Mouse (Mus musculus): Measurements from ENCODE around the gene Galnt10.
"Not testable (repeated sequence)": the region's sequence is repeated elsewhere in the genome, so short reads cannot be mapped to it uniquely, and the experiment has no call there.

Galnt10 gene

GRCm38 (mm10) chr11:57800266-57800951, 155.2 kb downstream of the Galnt10 start:
- no peak for DNase-seq

GRCm38 (mm10) chr11:57800971-57801765, 155.9 kb downstream of the Galnt10 start, which contains the start of gene Sap30l:
Gene Sap30l (plus strand): TSS chr11:57801637.
- DNase-seq: peak; percentile 97

- peak; percentile 43 to 58 for DNase-seq
Observed at GRCm38 (mm10) chr11:57801766-57802510, 156.7 kb downstream of the Galnt10 start.

GRCm38 (mm10) chr11:57802511-57802870, 157.2 kb downstream of the Galnt10 start:
- DNase-seq: peak in 1 of 2 experiments; percentile 12

- no peak for DNase-seq
Observed at GRCm38 (mm10) chr11:57805047-57805446, 159.8 kb downstream of the Galnt10 start.

- DNase-seq: no peak
Observed at GRCm38 (mm10) chr11:57809017-57809731, 163.9 kb downstream of the Galnt10 start.

GRCm38 (mm10) chr11:57809732-57810098, 164.5 kb downstream of the Galnt10 start:
- no peak for DNase-seq

GRCm38 (mm10) chr11:57811006-57811405, 165.8 kb downstream of the Galnt10 start:
- no peak for DNase-seq

GRCm38 (mm10) chr11:57812212-57812611, 167.0 kb downstream of the Galnt10 start:
- no peak for DNase-seq

- no peak for DNase-seq
Observed at GRCm38 (mm10) chr11:57813641-57814040, 168.4 kb downstream of the Galnt10 start.

GRCm38 (mm10) chr11:57818189-57818588, 172.9 kb downstream of the Galnt10 start:
- DNase-seq: no peak

GRCm38 (mm10) chr11:57819999-57820581, 174.8 kb downstream of the Galnt10 start:
- peak; percentile 44 to 66 for DNase-seq

- not testable (repeated sequence) for DNase-seq
Observed at GRCm38 (mm10) chr11:57823159-57823558, 177.9 kb downstream of the Galnt10 start.

GRCm38 (mm10) chr11:57823714-57824113, 178.5 kb downstream of the Galnt10 start:
- DNase-seq: no peak

- not testable (repeated sequence) for DNase-seq
Observed at GRCm38 (mm10) chr11:57825234-57825633, 180.0 kb downstream of the Galnt10 start.

GRCm38 (mm10) chr11:57827048-57827914, 182.0 kb downstream of the Galnt10 start:
- no peak for DNase-seq

GRCm38 (mm10) chr11:57827915-57828545, 182.8 kb downstream of the Galnt10 start:
- no peak for DNase-seq

GRCm38 (mm10) chr11:57828955-57829870, 184.0 kb downstream of the Galnt10 start:
- DNase-seq: no peak
